Mouse (Mus musculus) hindbrain, embryonic 11.5 days (tissue): ENCODE results near the gene Rpl7a. TPM values are rescaled to one million over a fixed set of nuclear protein-coding genes. Genes with fewer than 3 reads are reported as not detected.

Experiments used
- ATAC-seq: fragments of 200-750 bp; cut with Nextera tagmentation; 2 replicates; pipeline ENCODE4 v1.8.0; 2017; ENCODE audit warnings: mild to moderate bottlenecking, moderate TSS enrichment, moderate library complexity; ENCODE audit not compliant: low FRiP score
- DNase-seq: peaks from one replicate; pipeline ENCODE4 v3.0.0-alpha.2; 2015; ENCODE audit warnings: low spot score
- H3K27ac ChIP-seq: fragments of 300-500 bp; sonication (generic); 2 replicates; pipeline ENCODE4 v1.5.1; 2014; ENCODE audit warnings: mild to moderate bottlenecking, low read depth, low read length
- H3K27me3 ChIP-seq: fragments of 300-500 bp; sonication (generic); 2 replicates; pipeline ENCODE4 v1.6.1; 2014; ENCODE audit warnings: mild to moderate bottlenecking, low read length, moderate library complexity, mixed read lengths; ENCODE audit not compliant: control insufficient read depth, insufficient read depth
- H3K36me3 ChIP-seq: fragments of 300-500 bp; sonication (generic); 2 replicates; pipeline ENCODE4 v1.6.1; 2014; ENCODE audit warnings: mild to moderate bottlenecking, low read length, moderate library complexity, mixed read lengths; ENCODE audit not compliant: control insufficient read depth, insufficient read depth
- H3K4me1 ChIP-seq: fragments of 300-500 bp; sonication (generic); replicated peaks from 2 replicates; pipeline ENCODE4 v1.6.1; 2014; ENCODE audit warnings: low read length, mixed read lengths; ENCODE audit not compliant: control insufficient read depth, insufficient read depth
- H3K4me2 ChIP-seq: fragments of 300-500 bp; sonication (generic); replicated peaks from 2 replicates; pipeline ENCODE4 v1.6.1; 2014; ENCODE audit warnings: mild to moderate bottlenecking, low read depth, low read length
- H3K4me3 ChIP-seq: fragments of 300-500 bp; sonication (generic); 2 replicates; pipeline ENCODE4 v1.5.1; 2014; ENCODE audit warnings: low read depth, low read length
- H3K9ac ChIP-seq: fragments of 300-500 bp; sonication (generic); 2 replicates; pipeline ENCODE4 v1.6.1; 2014; ENCODE audit warnings: low read depth, low read length
- H3K9me3 ChIP-seq: fragments of 300-500 bp; sonication (generic); 2 replicates; pipeline ENCODE4 v1.6.1; 2016; ENCODE audit warnings: low read length; ENCODE audit not compliant: control insufficient read depth
- WGBS: fragments of 180-500 bp; shearing (Covaris S2); extraction: QIAGEN DNeasy Blood & Tissue Kit; methylation state at CpG from one replicate; pipeline ENCODE4 v1.1.7; 2014; 5-methylcytosine and 5-hydroxymethylcytosine counted together
- polyA plus RNA-seq: library from polyadenylated mRNA; unstranded; fragments of >200 nt; fragmentation: Nextera tagmentation; extraction: Ambion mirVana; gene quantifications from 2 replicates; pipeline ENCODE4 v1.2.1, GENCODE M21; 2014

Rpl7a gene
- polyA plus RNA-seq, 1 experiment from 2014 or later, result 627 TPM

- peak; percentile 82 for DNase-seq
- H3K4me1 ChIP-seq, result peaks cover 11% of the 10 kb centered on the region
- H3K36me3 ChIP-seq, result peaks cover 14% of the 10 kb centered on the region
- peak overlapping the region; percentile 98 for H3K4me2 ChIP-seq
- H3K9ac ChIP-seq, result peak overlapping the region; percentile 92
- no peaks in the 10 kb centered on the region for H3K27me3 ChIP-seq
- H3K4me3 ChIP-seq, result peak overlapping the region; percentile 89
- no peaks in the 10 kb centered on the region for H3K9me3 ChIP-seq
- ATAC-seq, result peak; percentile 51
- H3K27ac ChIP-seq, result peak overlapping the region; percentile 87
- WGBS, result 2% methylated on average over 37 of the region's 37 CpGs
Measured at GRCm38 (mm10) chr2:26910994-26911765, 616 bp downstream of the Rpl7a start.

GRCm38 (mm10) chr2:26912253-26912770 is 1.7 kb downstream of the Rpl7a start:
- no peak for DNase-seq
- Histone ChIP-seq H3K9ac (peak overlapping the region; percentile 92), H3K4me1 (peaks cover 14% of the 10 kb centered on the region), H3K4me2 (peak overlapping the region; percentile 98), H3K27ac (no peak overlapping the region), H3K9me3 (no peaks in the 10 kb centered on the region), H3K4me3 (peak overlapping the region; percentile 89), H3K27me3 (no peaks in the 10 kb centered on the region), H3K36me3 (peaks cover 14% of the 10 kb centered on the region)
- ATAC-seq, result no peak
- WGBS, result 78% methylated on average over 5 of the region's 5 CpGs

- DNase-seq, result no peak
- peaks cover 16% of the 10 kb centered on the region for H3K4me1 ChIP-seq
- no peak overlapping the region for H3K4me3 ChIP-seq
- no peak for ATAC-seq
- H3K36me3 ChIP-seq, result peaks cover 12% of the 10 kb centered on the region
- H3K27ac ChIP-seq, result no peak overlapping the region
- 87% methylated on average over 17 of the region's 17 CpGs for WGBS
- no peaks in the 10 kb centered on the region for H3K27me3 ChIP-seq
- H3K9me3 ChIP-seq, result no peaks in the 10 kb centered on the region
- H3K9ac ChIP-seq, result no peak overlapping the region
- H3K4me2 ChIP-seq, result no peak overlapping the region
Measured at GRCm38 (mm10) chr2:26913416-26914147, 3.0 kb downstream of the Rpl7a start.

GRCm38 (mm10) chr2:26914148-26914941 is 3.8 kb downstream of the Rpl7a start:
- Histone ChIP-seq H3K36me3 (peaks cover 16% of the 10 kb centered on the region), H3K9me3 (no peaks in the 10 kb centered on the region), H3K4me1 (peaks cover 12% of the 10 kb centered on the region), H3K4me3 (no peak overlapping the region), H3K27me3 (no peaks in the 10 kb centered on the region), H3K4me2 (no peak overlapping the region), H3K9ac (no peak overlapping the region), H3K27ac (no peak overlapping the region)
- no peak for DNase-seq
- no peak for ATAC-seq
- 67% methylated on average over 8 of the region's 8 CpGs for WGBS

- 3% methylated on average over 47 of the region's 47 CpGs for WGBS
- peaks cover 27% of the 10 kb centered on the region for H3K36me3 ChIP-seq
- peak within 1 kb of the TSS; percentile 62 for H3K9ac ChIP-seq
- H3K27me3 ChIP-seq, result no peaks in the 10 kb centered on the region
- H3K27ac ChIP-seq, result peak within 1 kb of the TSS; percentile 59
- H3K4me1 ChIP-seq, result peaks cover 12% of the 10 kb centered on the region
- peak; percentile 84 for DNase-seq
- no peaks in the 10 kb centered on the region for H3K9me3 ChIP-seq
- ATAC-seq, result peak; percentile 76
- H3K4me3 ChIP-seq, result peak within 1 kb of the TSS; percentile 65
- peak within 1 kb of the TSS; percentile 96 for H3K4me2 ChIP-seq
Measured at GRCm38 (mm10) chr2:26915927-26916728, 5.6 kb downstream of the Rpl7a start, which contains the start of the genes Surf2 and Surf1. Gene Surf2, plus strand, starts transcription at chr2:26916367. Gene Surf1, minus strand, starts transcription at chr2:26916530.

- Histone ChIP-seq H3K27me3 (no peaks in the 10 kb centered on the region), H3K4me2 (peak overlapping the region; percentile 96), H3K36me3 (peaks cover 27% of the 10 kb centered on the region), H3K9me3 (no peaks in the 10 kb centered on the region), H3K9ac (peak overlapping the region; percentile 62), H3K4me3 (peak overlapping the region; percentile 65), H3K27ac (no peak overlapping the region; the same call in 1 of the 2 replicates), H3K4me1 (peaks cover 11% of the 10 kb centered on the region)
- ATAC-seq (peak; percentile 18; the same call in 1 of the 2 replicates), DNase-seq (no peak)
- 1% methylated on average over 13 of the region's 13 CpGs for WGBS
Measured at GRCm38 (mm10) chr2:26916738-26917137, 6.2 kb downstream of the Rpl7a start.

- no peaks in the 10 kb centered on the region for H3K9me3 ChIP-seq
- no peaks in the 10 kb centered on the region for H3K27me3 ChIP-seq
- H3K27ac ChIP-seq, result no peak overlapping the region
- H3K36me3 ChIP-seq, result peaks cover 22% of the 10 kb centered on the region
- no peak overlapping the region for H3K4me2 ChIP-seq
- ATAC-seq, result no peak
- H3K4me1 ChIP-seq, result peaks cover 4% of the 10 kb centered on the region; the same call in 1 of the 2 replicates
- H3K4me3 ChIP-seq, result no peak overlapping the region
- no peak for DNase-seq
- no peak overlapping the region for H3K9ac ChIP-seq
- 92% methylated on average over 3 of the region's 3 CpGs for WGBS
Measured at GRCm38 (mm10) chr2:26919684-26920083, 9.1 kb downstream of the Rpl7a start.
